Mouse (Mus musculus) erythroblast, embryonic 14.5 days (primary cell): ENCODE measurements around the gene 2310003L06Rik. TPM values are rescaled to one million over a fixed set of nuclear protein-coding genes. Genes with fewer than 3 reads are reported as not detected.

Experiments
- H3K27me3 ChIP-seq: 2 replicates; pipeline ENCODE4 v1.6.1; 2012; ENCODE audit warnings: inconsistent platforms; ENCODE audit not compliant: control insufficient read depth
- H3K36me3 ChIP-seq: 2 replicates; pipeline ENCODE4 v1.6.1; 2012; ENCODE audit warnings: mild to moderate bottlenecking, inconsistent platforms; ENCODE audit not compliant: control insufficient read depth
- H3K4me1 ChIP-seq: 2 replicates; pipeline ENCODE4 v1.6.1; 2012; ENCODE audit warnings: inconsistent platforms; ENCODE audit not compliant: control insufficient read depth
- H3K4me3 ChIP-seq: replicated peaks from 2 replicates; pipeline ENCODE3; 2012; ENCODE audit warnings: moderate library complexity, mild to moderate bottlenecking, inconsistent platforms
- H3K9me3 ChIP-seq: 2 replicates; pipeline ENCODE4 v1.6.1; 2012; ENCODE audit warnings: low read length, inconsistent platforms, mixed read lengths; ENCODE audit not compliant: control insufficient read depth
- GATA1 ChIP-seq: IDR thresholded peaks from 2 replicates; pipeline ENCODE4 v1.6.1; 2012; ENCODE audit warnings: low read length, inconsistent platforms, mixed read lengths
- TAL1 ChIP-seq: IDR thresholded peaks from 3 replicates; pipeline ENCODE4 v1.6.1; 2012; ENCODE audit warnings: low read length, inconsistent platforms, mixed read lengths
- polyA plus RNA-seq: library from polyadenylated mRNA; stranded (reverse); fragments of >175 nt; gene quantifications from 2 replicates; pipeline ENCODE4 v1.2.3, GENCODE M21; 2012

2310003L06Rik gene
- polyA plus RNA-seq, 1 experiment = not detected

- H3K36me3 ChIP-seq = no peaks in the 10 kb centered on the region
- H3K4me3 ChIP-seq = no peak overlapping the region
- TF ChIP-seq TAL1 (no peak), GATA1 (no peak)
- no peaks in the 10 kb centered on the region for H3K4me1 ChIP-seq
- no peaks in the 10 kb centered on the region for H3K27me3 ChIP-seq
- H3K9me3 ChIP-seq = peaks cover 2% of the 10 kb centered on the region; the same call in 1 of the 2 replicates
These were observed 36.0 kb downstream of the 2310003L06Rik start for GRCm38 (mm10) chr5:88005241-88005640.

Other genes with a start within 250 kb of the 2310003L06Rik start
- not detected in 2 replicates for gene Csn1s2a, start 194.9 kb upstream of the 2310003L06Rik start, polyA plus RNA-seq
- gene Csn1s2b, start 161.4 kb upstream of the 2310003L06Rik start, polyA plus RNA-seq = not detected in 2 replicates
- gene Prr27, start 143.8 kb upstream of the 2310003L06Rik start, polyA plus RNA-seq = not detected in 2 replicates
- gene Odam, start 84.4 kb upstream of the 2310003L06Rik start, polyA plus RNA-seq = not detected in 2 replicates
- not detected in 2 replicates for gene Csn3, start 43.9 kb upstream of the 2310003L06Rik start, polyA plus RNA-seq
- not detected in 2 replicates for gene Gm28434, start 58 bp downstream of the 2310003L06Rik start, polyA plus RNA-seq
- not detected in 2 replicates for gene Cabs1, start 10.0 kb downstream of the 2310003L06Rik start, polyA plus RNA-seq
- gene Smr3a, start 33.1 kb downstream of the 2310003L06Rik start, polyA plus RNA-seq = not detected in 2 replicates
- not detected in 2 replicates for gene Smr2, start 117.1 kb downstream of the 2310003L06Rik start, polyA plus RNA-seq
- gene Gm11116, start 142.1 kb downstream of the 2310003L06Rik start, polyA plus RNA-seq = not detected in 2 replicates
- not detected in 2 replicates for gene Gm11115, start 184.6 kb downstream of the 2310003L06Rik start, polyA plus RNA-seq